Mouse (Mus musculus) left cerebral cortex, adult 18-20 months (tissue): ENCODE measurements around the gene Tagap. TPM values are rescaled to one million over a fixed set of nuclear protein-coding genes. Genes with fewer than 3 reads are reported as not detected.
"Not testable (repeated sequence)": the region's sequence is repeated elsewhere in the genome, so short reads cannot be mapped to it uniquely, and the experiment has no call there.

ENCODE experiments used
- DNase-seq, 2 experiments: peaks; one replicate each; pipeline ENCODE4 v3.0.0; 2021 to 2022; ENCODE audit warnings: low spot score in 2 of 2, mixed read lengths in 1 of 2
- total RNA-seq, 2 experiments: library from RNA; stranded (reverse); gene quantifications; 2 replicates each; pipeline ENCODE4 v1.2.3; 2021

Gene Tagap
- total RNA-seq, 2 experiments from 2014 or later: 5.3 to 5.6 TPM

- no peak for DNase-seq
Observed at GRCm38 (mm10) chr17:7914596-7915227, 11.1 kb upstream of the Tagap start.

DNA sequence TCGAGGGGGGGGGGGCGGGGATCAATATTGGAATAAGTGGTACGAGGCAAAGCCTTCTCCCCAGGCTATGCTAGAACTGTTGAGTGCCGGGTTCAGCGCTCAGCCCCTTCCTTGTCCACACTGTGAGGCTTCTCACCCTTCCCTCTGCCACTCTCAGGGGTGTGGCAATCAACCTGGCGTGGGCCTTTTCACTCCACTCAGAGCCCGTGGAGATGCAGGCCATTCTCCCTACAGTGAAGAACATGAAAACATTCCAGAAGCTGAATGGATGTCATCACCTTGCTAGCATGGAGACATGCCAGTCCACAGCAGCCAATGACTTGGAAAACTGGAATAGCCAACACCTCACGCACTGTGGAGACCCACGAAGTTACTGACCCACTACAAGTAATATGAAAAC lies 10.0 kb upstream of the Tagap start:
- no peak for DNase-seq

- no peak for DNase-seq
Observed at GRCm38 (mm10) chr17:7916782-7917574, 8.8 kb upstream of the Tagap start.

DNA sequence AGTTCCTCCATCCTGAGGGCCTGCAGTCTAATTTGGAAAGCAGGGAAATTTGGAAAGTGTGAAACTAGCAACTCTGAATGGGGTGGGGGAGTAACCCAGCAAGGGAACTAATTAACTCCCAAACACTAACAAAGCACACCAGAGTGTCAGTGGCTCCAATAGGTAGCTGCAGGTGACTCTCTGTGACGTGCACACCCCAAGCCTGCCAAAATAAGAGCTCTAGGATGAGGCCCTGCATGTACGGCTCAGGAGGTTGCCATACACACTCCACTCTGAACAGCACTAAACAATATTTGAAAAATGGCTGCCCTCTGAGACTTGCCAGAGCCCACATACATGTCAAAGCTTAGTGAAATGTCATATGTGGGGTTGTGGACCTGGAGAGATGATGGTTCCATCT lies 7.4 kb upstream of the Tagap start:
- DNase-seq: no peak

DNA sequence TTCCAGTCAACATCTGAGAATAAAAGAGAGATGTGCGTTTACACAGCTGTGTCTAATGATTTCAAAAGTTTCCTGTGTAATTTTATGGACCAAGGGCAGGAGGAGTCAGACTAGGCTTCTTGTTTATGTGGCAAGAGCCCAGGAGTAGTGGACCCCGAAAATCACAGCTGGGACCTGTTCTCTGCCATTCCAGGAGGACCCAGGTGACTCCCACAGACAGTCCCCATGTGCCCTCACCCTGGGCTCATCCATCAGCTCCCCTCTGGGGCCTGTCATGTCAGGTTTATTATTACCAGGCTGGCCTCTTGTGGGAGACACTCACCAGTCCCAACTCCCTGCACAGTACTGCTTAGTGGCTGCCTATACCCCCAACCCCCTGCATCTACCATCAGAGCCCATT lies 6.6 kb upstream of the Tagap start:
- no peak for DNase-seq

DNA sequence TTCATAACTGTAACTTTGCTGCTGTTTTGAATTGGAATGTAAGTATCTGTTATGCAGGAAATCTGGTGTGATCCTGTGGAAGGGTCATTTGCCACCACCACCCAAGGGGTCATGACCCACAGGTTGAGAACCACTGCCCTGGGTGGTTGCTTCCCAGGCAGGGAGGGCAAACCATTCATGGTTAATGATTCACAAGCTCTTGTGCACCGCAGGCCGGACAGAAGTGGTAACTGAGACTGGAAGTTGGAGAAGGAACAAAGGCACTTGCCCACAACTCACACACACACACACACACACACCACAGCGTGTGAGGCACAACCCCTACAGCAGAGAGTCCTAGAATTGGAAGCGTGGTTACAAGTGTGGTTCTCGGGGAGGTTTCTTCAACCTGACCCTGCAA lies 3.2 kb upstream of the Tagap start:
- no peak for DNase-seq

- DNase-seq: no peak
Observed at GRCm38 (mm10) chr17:7924185-7924725, 1.5 kb upstream of the Tagap start.

- peak; percentile 65 to 86 for DNase-seq
Observed at GRCm38 (mm10) chr17:7927582-7928535, 2.1 kb downstream of the Tagap start.

DNA sequence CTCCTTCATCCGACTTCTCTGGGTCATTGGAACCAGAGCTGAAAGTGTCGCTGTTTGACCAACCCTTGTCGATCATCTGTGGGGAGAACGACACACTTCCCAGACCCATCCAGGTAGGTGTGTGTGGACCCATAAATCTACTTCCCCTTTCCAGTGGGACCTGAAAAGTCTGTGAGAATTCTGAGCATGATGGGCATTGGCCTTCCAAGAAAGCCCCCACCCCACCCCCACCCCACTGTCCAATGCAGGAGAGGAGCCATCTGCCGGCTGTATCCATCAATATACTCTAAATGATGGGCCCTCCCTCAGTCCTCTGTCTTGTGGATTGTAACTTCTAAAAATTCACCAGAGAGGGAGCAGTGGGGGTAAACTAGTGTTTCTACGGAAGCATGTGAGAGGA lies 2.9 kb downstream of the Tagap start:
- no peak for DNase-seq

GRCm38 (mm10) chr17:7929279-7929678 lies 3.5 kb downstream of the Tagap start:
- no peak for DNase-seq

DNA sequence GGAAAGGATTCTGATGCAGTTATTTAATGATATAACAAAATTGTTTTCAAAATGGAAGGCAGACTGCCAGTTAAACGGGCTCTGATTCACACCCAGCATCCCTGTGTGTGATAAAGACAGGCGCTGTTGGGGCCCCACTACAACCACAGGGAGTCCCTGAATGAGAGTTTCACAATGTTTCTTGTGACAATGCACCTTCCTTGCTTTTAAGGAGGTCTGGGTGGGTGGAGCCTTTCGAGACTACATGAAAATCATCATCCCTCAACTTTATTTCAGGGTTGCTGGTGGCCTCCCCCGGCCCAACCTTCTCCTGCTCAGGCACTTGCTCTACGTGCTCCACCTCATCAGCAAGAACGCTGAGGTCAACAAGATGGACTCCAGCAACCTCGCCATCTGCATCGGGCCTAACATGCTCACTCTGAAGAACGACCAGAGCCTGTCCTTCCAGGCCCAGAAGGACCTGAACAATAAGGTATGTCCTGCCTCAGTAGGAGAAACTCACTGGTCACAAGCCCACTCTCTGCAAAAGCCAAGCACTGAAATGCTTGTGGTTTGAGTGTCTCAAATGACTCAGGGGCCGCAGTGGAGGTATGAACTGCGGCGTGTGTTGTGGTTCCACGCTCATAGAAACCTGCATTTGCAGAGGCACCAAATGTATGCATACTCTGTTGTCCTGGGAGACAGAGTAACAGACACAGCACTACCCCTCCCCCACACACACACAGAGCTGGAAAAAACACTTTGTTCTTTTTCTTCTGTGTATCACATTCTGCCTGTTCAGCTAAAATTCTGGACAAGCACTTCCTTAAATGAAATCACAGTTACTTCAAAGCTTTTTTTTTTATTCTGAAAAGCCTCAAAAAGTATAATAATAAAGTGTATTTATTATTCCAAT lies 5.5 kb downstream of the Tagap start:
- no peak for DNase-seq

GRCm38 (mm10) chr17:7932121-7932520 lies 6.3 kb downstream of the Tagap start:
- not testable (repeated sequence) for DNase-seq

GRCm38 (mm10) chr17:7939640-7940039 lies 13.8 kb downstream of the Tagap start:
- DNase-seq: peak; percentile 38 to 47

- DNase-seq: peak; percentile 77 to 83
Observed at GRCm38 (mm10) chr17:7945117-7946052, 19.6 kb downstream of the Tagap start, which contains the start of gene Rsph3a. Rsph3a (plus strand) TSS chr17:7945614.

DNA sequence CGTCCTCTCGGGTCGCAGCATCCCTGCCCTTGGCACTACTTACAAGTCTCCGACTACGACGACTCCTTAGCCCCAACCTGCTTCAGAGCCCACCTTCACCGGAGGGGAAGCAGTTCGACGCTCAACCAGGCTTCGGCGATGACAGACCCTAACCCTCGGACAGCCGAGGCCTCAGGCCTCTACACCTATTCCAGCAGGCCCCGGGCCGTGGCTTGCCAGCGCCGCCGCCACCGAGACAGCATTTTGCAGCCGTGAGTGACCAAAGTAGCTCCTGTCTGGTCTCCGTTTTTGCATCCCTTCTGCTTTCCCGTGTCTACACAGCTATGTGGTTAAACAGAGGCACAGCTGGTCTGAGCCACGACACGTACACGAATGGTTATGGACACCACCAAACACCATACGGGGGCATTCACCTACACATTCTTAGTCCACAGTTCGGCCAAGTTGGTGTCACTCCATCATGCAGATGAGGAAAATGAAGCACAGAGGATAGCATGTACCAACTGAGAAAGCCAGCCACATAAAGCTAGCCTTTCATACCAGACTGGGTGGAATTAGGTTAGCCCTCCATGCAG lies 20.3 kb downstream of the Tagap start:
- not testable (repeated sequence) for DNase-seq

GRCm38 (mm10) chr17:7951333-7951732 lies 25.5 kb downstream of the Tagap start:
- not testable (repeated sequence) for DNase-seq

GRCm38 (mm10) chr17:7957242-7957641 lies 31.4 kb downstream of the Tagap start:
- DNase-seq: not testable (repeated sequence)

DNA sequence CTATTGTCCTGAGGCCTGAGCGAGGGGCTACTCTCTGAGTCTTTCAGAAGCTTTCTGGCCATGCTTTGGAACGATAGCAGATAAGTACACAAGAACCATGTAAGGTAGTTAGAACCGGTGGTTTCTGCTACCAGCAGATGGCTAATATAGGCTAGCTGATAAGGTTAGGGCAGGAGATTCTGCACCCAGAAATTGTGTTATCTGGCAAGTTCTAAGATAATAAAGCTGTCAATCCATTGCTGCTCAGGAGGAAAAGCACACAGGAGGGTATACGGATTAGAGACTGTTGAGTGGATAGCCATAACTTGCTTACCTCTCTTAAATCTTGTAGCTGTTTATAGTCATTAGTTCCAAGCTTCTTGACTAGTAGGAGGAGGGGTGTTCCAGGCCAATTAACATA lies 37.5 kb downstream of the Tagap start:
- not testable (repeated sequence) for DNase-seq

DNA sequence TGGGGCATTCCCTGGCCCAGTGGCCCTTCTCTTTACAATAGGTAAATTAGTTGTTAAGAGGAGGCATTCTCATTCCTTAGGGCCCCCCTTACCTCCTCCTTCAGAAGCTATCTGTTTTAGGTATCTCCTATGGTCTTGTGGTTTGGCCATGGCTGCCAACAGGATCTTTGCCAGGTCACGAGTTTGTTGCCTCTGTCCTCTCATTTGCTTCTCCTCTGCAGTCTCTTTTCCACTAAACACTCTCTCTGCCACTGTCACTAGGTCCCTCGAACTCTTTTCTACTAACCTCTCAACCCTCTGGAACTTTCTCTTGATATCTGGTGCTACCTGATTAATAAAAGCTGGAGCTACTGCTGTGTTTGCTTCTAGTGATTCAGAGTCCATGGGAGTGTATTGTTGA lies 38.6 kb downstream of the Tagap start:
- not testable (repeated sequence) for DNase-seq
